Mouse (Mus musculus) regulatory T cell (primary cell): Measurements from ENCODE around the gene Olfr1051.
"Not testable (repeated sequence)": the region's sequence is repeated elsewhere in the genome, so short reads cannot be mapped to it uniquely, and the experiment has no call there.

Experiments used
- in situ Hi-C: fragments of 300-600 bp; cut with MboI, MseI; formaldehyde crosslinking; loops from one replicate; pipeline ENCODE4 v1.15.1; 2025; ENCODE audit warnings: high pct_unique_total_duplicates

Gene Olfr1051

GRCm38 (mm10) chr2:86278988-86279387 is at the start of gene Olfr1051:
Gene Olfr1051, minus strand, starts transcription at chr2:86279088.
- in situ Hi-C loops: not testable (repeated sequence)

DNA sequence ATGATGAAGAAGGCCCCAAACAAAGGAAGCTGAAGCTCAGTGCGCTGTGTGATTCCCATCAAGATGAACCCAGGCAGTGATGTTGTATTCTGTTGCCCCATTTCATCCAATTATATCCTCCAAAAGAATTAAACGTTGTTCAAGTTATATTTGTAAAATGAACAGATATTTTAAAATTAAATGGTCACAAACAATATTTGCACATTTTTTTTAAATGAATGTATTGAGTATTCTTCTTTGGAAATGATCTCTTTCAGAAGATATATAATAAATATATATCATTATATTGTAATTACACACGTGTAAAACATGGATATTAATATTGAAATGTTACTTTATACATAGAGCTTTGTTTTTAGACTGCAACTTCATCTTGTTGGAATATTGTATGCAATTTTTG is 36.3 kb upstream of the Olfr1051 start, which contains the start of gene Olfr1053:
Olfr1053 (minus strand) TSS at position 101 of the 400 bp plus-strand sequence.
- in situ Hi-C loops: no loop called here

DNA sequence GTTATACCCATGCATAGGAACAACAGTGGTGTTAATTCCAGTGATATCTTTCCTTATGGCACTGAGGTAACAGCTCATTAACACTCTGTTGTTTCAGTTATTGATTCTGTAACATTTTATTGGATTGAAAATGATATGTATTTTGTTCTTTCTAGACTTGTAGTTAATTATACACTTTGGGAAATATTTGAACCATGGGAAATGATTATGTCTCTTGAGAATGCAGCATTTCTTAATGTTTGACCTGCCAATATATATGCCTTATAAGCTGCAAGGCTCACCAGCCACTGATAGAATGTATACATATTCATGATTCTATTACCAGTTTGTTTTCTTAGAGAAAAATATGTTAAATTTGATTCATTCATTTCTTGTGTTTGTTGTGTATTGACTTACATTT is 13.3 kb upstream of the Olfr1051 start, which contains the start of gene Olfr1052:
Olfr1052 (plus strand) TSS at position 301 of the 400 bp plus-strand sequence.
- in situ Hi-C loops: no loop called here

GRCm38 (mm10) chr2:86258228-86258627 is 20.7 kb downstream of the Olfr1051 start, which contains the start of gene Olfr1049:
Gene Olfr1049, minus strand, starts transcription at chr2:86258328.
- in situ Hi-C loops: not testable (repeated sequence)

DNA sequence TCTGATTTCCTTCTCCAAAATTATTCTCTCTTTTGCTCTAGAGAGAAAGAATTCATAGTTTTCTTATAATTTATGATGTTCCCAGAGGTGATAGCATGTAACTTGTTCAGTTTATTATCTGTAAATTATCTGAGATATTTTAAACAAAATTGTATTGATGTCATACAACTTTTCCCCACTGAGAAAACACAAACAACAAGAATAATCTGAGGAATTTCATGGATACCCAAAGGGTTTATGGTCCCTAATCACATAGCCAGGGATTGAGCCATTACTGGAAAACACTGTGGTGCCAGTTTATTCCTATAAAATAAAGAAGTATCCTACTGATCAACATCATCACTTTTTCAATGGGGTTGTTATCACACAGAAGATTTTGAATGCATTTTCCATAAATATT is 38.7 kb downstream of the Olfr1051 start, which contains the start of gene Olfr1048:
Olfr1048 (minus strand) TSS at position 101 of the 400 bp plus-strand sequence.
- in situ Hi-C loops: no loop called here

DNA sequence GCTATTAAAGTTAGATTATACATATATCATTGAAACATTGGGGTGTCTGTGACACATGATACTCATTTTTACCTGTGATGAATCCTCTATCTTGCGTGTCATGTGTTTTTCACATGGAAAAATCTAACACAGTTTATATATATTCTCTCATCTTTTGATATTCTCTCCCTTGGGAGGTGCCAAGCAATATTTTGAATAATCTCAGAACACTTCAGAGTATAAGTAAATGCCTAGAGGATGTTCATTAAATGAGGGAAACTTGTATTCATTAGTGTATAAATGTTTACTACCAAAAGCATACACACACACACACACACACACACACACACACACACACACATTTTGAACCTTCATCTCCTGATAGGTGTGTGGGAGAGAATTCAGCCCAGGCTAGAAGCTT is 47.6 kb downstream of the Olfr1051 start, which contains the start of gene Olfr1047:
Olfr1047 (minus strand) TSS at position 101 of the 400 bp plus-strand sequence.
- in situ Hi-C loops: no loop called here
